Mouse (Mus musculus) hindbrain, embryonic 16.5 days (tissue): ENCODE measurements at regions not wholly inside any gene's neighbourhood (a gene's known extent, or its start where the extent isn't known, plus 50 kb on each side); places are given as distances from the start of the nearest gene placed in this dataset.

Source experiments
- ATAC-seq: fragments of 200-750 bp; cut with Nextera tagmentation; 2 replicates; pipeline ENCODE4 v1.8.0; 2017; ENCODE audit warnings: moderate TSS enrichment, moderate library complexity
- H3K27ac ChIP-seq: fragments of 300-500 bp; sonication (generic); 2 replicates; pipeline ENCODE4 v1.5.1; 2014; ENCODE audit warnings: low read depth, mild to moderate bottlenecking, control low read depth, low read length, moderate library complexity
- H3K27me3 ChIP-seq: fragments of 300-500 bp; sonication (generic); replicated peaks from 2 replicates; pipeline ENCODE4 v1.6.1; 2014; ENCODE audit warnings: low read length; ENCODE audit not compliant: control insufficient read depth, insufficient read depth
- H3K36me3 ChIP-seq: fragments of 300-500 bp; sonication (generic); 2 replicates; pipeline ENCODE4 v1.6.1; 2014; ENCODE audit warnings: mild to moderate bottlenecking, low read length, moderate library complexity, mixed read lengths; ENCODE audit not compliant: control insufficient read depth, insufficient read depth
- H3K4me1 ChIP-seq: fragments of 300-500 bp; sonication (generic); 2 replicates; pipeline ENCODE4 v1.6.1; 2014; ENCODE audit warnings: low read depth, low read length; ENCODE audit not compliant: control insufficient read depth, insufficient read depth
- H3K4me2 ChIP-seq: fragments of 300-500 bp; sonication (generic); 2 replicates; pipeline ENCODE4 v1.6.1; 2014; ENCODE audit warnings: mild to moderate bottlenecking, low read length, control low read depth, moderate library complexity
- H3K4me3 ChIP-seq: fragments of 300-500 bp; sonication (generic); 2 replicates; pipeline ENCODE4 v1.5.1; 2014; ENCODE audit warnings: mild to moderate bottlenecking, low read length, control low read depth, moderate library complexity
- H3K9ac ChIP-seq: fragments of 300-500 bp; sonication (generic); 2 replicates; pipeline ENCODE4 v1.6.1; 2014; ENCODE audit warnings: low read depth, mild to moderate bottlenecking, control low read depth, low read length, moderate library complexity
- H3K9me3 ChIP-seq: fragments of 300-500 bp; sonication (generic); 2 replicates; pipeline ENCODE4 v1.6.1; 2014; ENCODE audit warnings: mild to moderate bottlenecking, low read length, moderate library complexity; ENCODE audit not compliant: control insufficient read depth
- WGBS: fragments of 180-500 bp; shearing (Covaris S2); extraction: QIAGEN DNeasy Blood & Tissue Kit; methylation state at CpG from one replicate; pipeline ENCODE4 v1.1.7; 2014; 5-methylcytosine and 5-hydroxymethylcytosine counted together

- ATAC-seq, result no peak
- Histone ChIP-seq H3K27ac (no peak overlapping the region), H3K9me3 (no peaks in the 10 kb centered on the region), H3K4me1 (no peaks in the 10 kb centered on the region), H3K27me3 (no peaks in the 10 kb centered on the region), H3K9ac (no peak overlapping the region), H3K4me3 (no peak overlapping the region), H3K36me3 (no peaks in the 10 kb centered on the region), H3K4me2 (no peak overlapping the region)
- WGBS, result 90% methylated on average over 7 of the region's 7 CpGs
Observed at GRCm38 (mm10) chr8:11967670-11968069, 127.4 kb downstream of the Tex29 start.

GRCm38 (mm10) chr8:11970515-11970914 lies 130.2 kb downstream of the Tex29 start:
- H3K27ac ChIP-seq, result no peak overlapping the region
- no peaks in the 10 kb centered on the region for H3K36me3 ChIP-seq
- H3K4me2 ChIP-seq, result no peak overlapping the region
- WGBS, result 88% methylated on average over 9 of the region's 9 CpGs
- peaks cover 3% of the 10 kb centered on the region for H3K4me1 ChIP-seq
- no peak for ATAC-seq
- H3K9me3 ChIP-seq, result no peaks in the 10 kb centered on the region
- H3K27me3 ChIP-seq, result no peaks in the 10 kb centered on the region
- no peak overlapping the region for H3K4me3 ChIP-seq
- H3K9ac ChIP-seq, result no peak overlapping the region

DNA sequence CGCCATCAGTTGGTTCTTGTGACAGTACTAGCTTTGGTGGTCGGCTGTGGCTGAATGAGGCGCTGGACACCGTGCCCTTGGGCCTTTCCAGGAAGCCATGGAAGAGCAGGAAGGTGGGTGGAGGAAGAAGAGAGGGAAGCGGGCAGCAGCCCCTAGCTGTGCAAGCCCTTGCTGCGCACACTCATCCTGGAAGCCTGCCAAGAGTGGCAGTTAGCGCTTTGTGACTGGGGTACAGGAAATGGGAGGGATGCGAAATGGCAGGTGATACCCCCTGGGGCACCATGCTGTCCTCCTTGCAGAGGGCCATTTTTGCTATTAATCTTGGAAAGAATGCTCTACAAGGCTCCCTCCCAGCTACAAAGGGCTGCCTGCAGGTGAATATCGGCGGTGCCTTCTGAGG lies 133.2 kb downstream of the Tex29 start:
- WGBS, result 46% methylated on average over 10 of the region's 10 CpGs
- Histone ChIP-seq H3K27ac (no peak overlapping the region), H3K27me3 (no peaks in the 10 kb centered on the region)

GRCm38 (mm10) chr8:11977121-11977520 lies 136.8 kb downstream of the Tex29 start:
- WGBS, result 53% methylated on average over 9 of the region's 9 CpGs
- Histone ChIP-seq H3K36me3 (no peaks in the 10 kb centered on the region), H3K27me3 (no peaks in the 10 kb centered on the region)

More for the DNA sequence above, 133.2 kb downstream of the Tex29 start:
- Histone ChIP-seq H3K4me1 (peaks cover 3% of the 10 kb centered on the region), H3K4me2 (no peak overlapping the region), H3K9me3 (no peaks in the 10 kb centered on the region), H3K9ac (no peak overlapping the region), H3K36me3 (no peaks in the 10 kb centered on the region), H3K4me3 (no peak overlapping the region)
- ATAC-seq, result no peak

GRCm38 (mm10) chr8:11979056-11979455 lies 138.8 kb downstream of the Tex29 start:
- Histone ChIP-seq H3K9ac (no peak overlapping the region), H3K9me3 (no peaks in the 10 kb centered on the region), H3K27ac (no peak overlapping the region), H3K4me3 (no peak overlapping the region), H3K4me1 (no peaks in the 10 kb centered on the region), H3K36me3 (no peaks in the 10 kb centered on the region), H3K27me3 (no peaks in the 10 kb centered on the region), H3K4me2 (no peak overlapping the region)
- ATAC-seq, result no peak
- 81% methylated on average over 1 of the region's 1 CpGs for WGBS

More at GRCm38 (mm10) chr8:11977121-11977520, 136.8 kb downstream of the Tex29 start:
- ATAC-seq, result no peak
- no peak overlapping the region for H3K9ac ChIP-seq
- H3K4me3 ChIP-seq, result no peak overlapping the region
- H3K9me3 ChIP-seq, result no peaks in the 10 kb centered on the region
- no peak overlapping the region for H3K27ac ChIP-seq
- no peak overlapping the region for H3K4me2 ChIP-seq
- peaks cover 3% of the 10 kb centered on the region for H3K4me1 ChIP-seq

GRCm38 (mm10) chr8:11981458-11981857 lies 141.2 kb downstream of the Tex29 start:
- ATAC-seq, result no peak
- no peaks in the 10 kb centered on the region for H3K9me3 ChIP-seq
- H3K9ac ChIP-seq, result no peak overlapping the region
- no peaks in the 10 kb centered on the region for H3K4me1 ChIP-seq
- H3K27ac ChIP-seq, result no peak overlapping the region
- no peaks in the 10 kb centered on the region for H3K27me3 ChIP-seq
- H3K36me3 ChIP-seq, result no peaks in the 10 kb centered on the region
- no peak overlapping the region for H3K4me2 ChIP-seq
- 83% methylated on average over 2 of the region's 2 CpGs for WGBS
- no peak overlapping the region for H3K4me3 ChIP-seq

DNA sequence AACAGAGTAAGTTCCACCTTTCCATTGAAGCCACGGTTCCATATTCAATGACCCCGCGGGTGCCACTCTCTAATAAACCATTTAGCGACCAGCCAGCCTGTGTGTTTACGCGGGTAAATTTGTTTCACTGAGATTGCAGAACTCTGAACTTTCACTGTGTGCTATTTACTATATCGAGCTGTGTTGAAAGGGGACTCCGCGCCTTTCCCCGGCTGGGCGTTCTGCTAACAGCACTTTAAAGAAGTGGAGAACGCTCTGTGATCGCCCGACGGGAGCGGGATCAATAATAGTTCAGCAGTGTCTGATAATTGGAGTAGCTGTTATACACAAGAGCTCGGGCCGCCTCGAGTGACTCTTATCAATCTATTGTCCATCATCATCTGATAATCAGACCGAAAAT lies 149.8 kb downstream of the Tex29 start:
- Histone ChIP-seq H3K4me2 (no peak overlapping the region), H3K27me3 (no peaks in the 10 kb centered on the region), H3K4me1 (no peaks in the 10 kb centered on the region), H3K9me3 (no peaks in the 10 kb centered on the region), H3K9ac (no peak overlapping the region), H3K27ac (no peak overlapping the region), H3K4me3 (no peak overlapping the region), H3K36me3 (no peaks in the 10 kb centered on the region)
- 82% methylated on average over 20 of the region's 20 CpGs for WGBS
- no peak for ATAC-seq

- WGBS, result 22% methylated on average over 23 of the region's 23 CpGs
- no peak overlapping the region for H3K4me3 ChIP-seq
- H3K9ac ChIP-seq, result 0 out of 2 replicates have a peak overlapping the region, but pooled peaks have one; percentile 27
- no peak overlapping the region for H3K27ac ChIP-seq
- no peaks in the 10 kb centered on the region for H3K36me3 ChIP-seq
- H3K27me3 ChIP-seq, result peaks cover 43% of the 10 kb centered on the region
- peaks cover 4% of the 10 kb centered on the region; the same call in 1 of the 2 replicates for H3K4me1 ChIP-seq
- ATAC-seq, result peak; percentile 83
- no peaks in the 10 kb centered on the region for H3K9me3 ChIP-seq
- H3K4me2 ChIP-seq, result no peak overlapping the region
Observed at GRCm38 (mm10) chr8:11999736-12000458, 159.6 kb downstream of the Tex29 start.

DNA sequence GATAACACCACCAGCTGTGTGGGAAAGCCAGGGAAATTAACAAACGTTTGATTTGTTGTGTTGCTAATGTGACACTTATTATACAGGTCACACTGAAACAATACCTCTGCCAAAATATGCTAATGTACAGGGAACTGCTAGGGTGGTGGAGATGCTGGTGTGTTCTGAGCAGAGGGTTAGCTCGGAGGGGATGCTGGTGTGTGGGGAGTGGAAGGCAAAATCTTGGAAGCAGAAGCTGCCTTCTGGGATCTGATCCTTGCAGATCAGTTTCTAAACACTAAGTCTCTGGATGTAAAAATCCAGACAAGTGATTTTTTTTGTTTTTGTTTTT lies 160.2 kb downstream of the Tex29 start:
- H3K36me3 ChIP-seq, result no peaks in the 10 kb centered on the region
- peaks cover 4% of the 10 kb centered on the region; the same call in 1 of the 2 replicates for H3K4me1 ChIP-seq
- H3K9ac ChIP-seq, result no peak overlapping the region
- H3K9me3 ChIP-seq, result no peaks in the 10 kb centered on the region
- 14% methylated on average over 2 of the region's 2 CpGs for WGBS
- ATAC-seq, result no peak
- no peak overlapping the region for H3K4me2 ChIP-seq
- no peak overlapping the region for H3K4me3 ChIP-seq
- no peak overlapping the region for H3K27ac ChIP-seq
- H3K27me3 ChIP-seq, result peaks cover 43% of the 10 kb centered on the region
